Mouse (Mus musculus): ENCODE data around the gene 2200002D01Rik. TPM values are rescaled to one million over a fixed set of nuclear protein-coding genes. Genes with fewer than 3 reads are reported as not detected.

Gene 2200002D01Rik
- polyA plus RNA-seq, 1 experiment from 2014 or later, result 1.6 TPM

GRCm38 (mm10) chr7:29290691-29291485, 42.6 kb upstream of the 2200002D01Rik start:
- Histone ChIP-seq H3K4me3 (ENCODE audit: low read depth, low read length) (no peak overlapping the region), H3K9me3 (ENCODE audit: control insufficient read depth, low read length) (no peaks in the 10 kb centered on the region), H3K4me1 (ENCODE audit: control insufficient read depth, insufficient read depth, low read length) (peaks cover 40% of the 10 kb centered on the region), H3K36me3 (ENCODE audit: control insufficient read depth, insufficient read depth, low read length) (no peaks in the 10 kb centered on the region), H3K4me2 (ENCODE audit: low read depth) (peak overlapping the region; percentile 33), H3K9ac (ENCODE audit: low read length) (peak overlapping the region; percentile 39), H3K27ac (ENCODE audit: low read depth, low read length) (peak overlapping the region; percentile 80), H3K27me3 (ENCODE audit: control insufficient read depth, insufficient read depth, low read length) (no peaks in the 10 kb centered on the region)
- DNase-seq (ENCODE audit: low spot score), result peak; percentile 31
- no peak for ATAC-seq (ENCODE audit: insufficient read depth, low FRiP score, low TSS enrichment)
- 38% methylated on average over 11 of the region's 11 CpGs for WGBS

GRCm38 (mm10) chr7:29289856-29290255, 41.6 kb upstream of the 2200002D01Rik start:
- DNase-seq (ENCODE audit: low spot score) (no peak), ATAC-seq (ENCODE audit: insufficient read depth, low FRiP score, low TSS enrichment) (no peak)
- H3K27me3 ChIP-seq (ENCODE audit: control insufficient read depth, insufficient read depth, low read length), result no peaks in the 10 kb centered on the region
- peak overlapping the region; percentile 46 for H3K4me3 ChIP-seq (ENCODE audit: low read depth, low read length)
- no peaks in the 10 kb centered on the region for H3K36me3 ChIP-seq (ENCODE audit: control insufficient read depth, insufficient read depth, low read length)
- peaks cover 40% of the 10 kb centered on the region for H3K4me1 ChIP-seq (ENCODE audit: control insufficient read depth, insufficient read depth, low read length)
- peak overlapping the region; percentile 69 for H3K4me2 ChIP-seq (ENCODE audit: low read depth)
- H3K9me3 ChIP-seq (ENCODE audit: control insufficient read depth, low read length), result no peaks in the 10 kb centered on the region
- 81% methylated on average over 6 of the region's 6 CpGs for WGBS
- H3K9ac ChIP-seq (ENCODE audit: low read length), result peak overlapping the region; percentile 70
- peak overlapping the region; percentile 73; the same call in 1 of the 2 replicates for H3K27ac ChIP-seq (ENCODE audit: low read depth, low read length)

- H3K9me3 ChIP-seq (ENCODE audit: control insufficient read depth, low read length), result no peaks in the 10 kb centered on the region
- H3K27ac ChIP-seq (ENCODE audit: low read depth, low read length), result peak within 1 kb of the TSS; percentile 73
- no peaks in the 10 kb centered on the region for H3K27me3 ChIP-seq (ENCODE audit: control insufficient read depth, insufficient read depth, low read length)
- peak within 1 kb of the TSS; percentile 46 for H3K4me3 ChIP-seq (ENCODE audit: low read depth, low read length)
- WGBS, result under 1% methylated on average over 51 of the region's 59 CpGs
- H3K36me3 ChIP-seq (ENCODE audit: control insufficient read depth, insufficient read depth, low read length), result no peaks in the 10 kb centered on the region
- H3K9ac ChIP-seq (ENCODE audit: low read length), result peak within 1 kb of the TSS; percentile 70
- H3K4me1 ChIP-seq (ENCODE audit: control insufficient read depth, insufficient read depth, low read length), result peaks cover 39% of the 10 kb centered on the region
- peak; percentile 83 for DNase-seq (ENCODE audit: low spot score)
- peak within 1 kb of the TSS; percentile 69 for H3K4me2 ChIP-seq (ENCODE audit: low read depth)
- 0 out of 2 replicates have a peak, but pooled peaks have one; percentile 29 for ATAC-seq (ENCODE audit: insufficient read depth, low FRiP score, low TSS enrichment)
Measured at GRCm38 (mm10) chr7:29288942-29289638, 40.8 kb upstream of the 2200002D01Rik start, which contains the start of gene Ppp1r14a. Gene Ppp1r14a, plus strand, starts transcription at chr7:29289308.

GRCm38 (mm10) chr7:29288079-29288478, 39.8 kb upstream of the 2200002D01Rik start:
- no peak overlapping the region for H3K4me3 ChIP-seq (ENCODE audit: low read depth, low read length)
- peaks cover 29% of the 10 kb centered on the region for H3K4me1 ChIP-seq (ENCODE audit: control insufficient read depth, insufficient read depth, low read length)
- H3K27me3 ChIP-seq (ENCODE audit: control insufficient read depth, insufficient read depth, low read length), result no peaks in the 10 kb centered on the region
- ATAC-seq (ENCODE audit: insufficient read depth, low FRiP score, low TSS enrichment) (no peak), DNase-seq (ENCODE audit: low spot score) (no peak)
- no peak overlapping the region for H3K4me2 ChIP-seq (ENCODE audit: low read depth)
- H3K9me3 ChIP-seq (ENCODE audit: control insufficient read depth, low read length), result no peaks in the 10 kb centered on the region
- H3K27ac ChIP-seq (ENCODE audit: low read depth, low read length), result no peak overlapping the region
- H3K36me3 ChIP-seq (ENCODE audit: control insufficient read depth, insufficient read depth, low read length), result no peaks in the 10 kb centered on the region
- H3K9ac ChIP-seq (ENCODE audit: low read length), result no peak overlapping the region
- 81% methylated on average over 2 of the region's 2 CpGs for WGBS

- H3K27ac ChIP-seq (ENCODE audit: low read depth, low read length), result no peak overlapping the region
- peaks cover 23% of the 10 kb centered on the region for H3K4me1 ChIP-seq (ENCODE audit: control insufficient read depth, insufficient read depth, low read length)
- H3K9ac ChIP-seq (ENCODE audit: low read length), result no peak overlapping the region
- H3K27me3 ChIP-seq (ENCODE audit: control insufficient read depth, insufficient read depth, low read length), result peaks cover 4% of the 10 kb centered on the region
- H3K36me3 ChIP-seq (ENCODE audit: control insufficient read depth, insufficient read depth, low read length), result no peaks in the 10 kb centered on the region
- DNase-seq (ENCODE audit: low spot score), result no peak
- 84% methylated on average over 7 of the region's 7 CpGs for WGBS
- H3K9me3 ChIP-seq (ENCODE audit: control insufficient read depth, low read length), result no peaks in the 10 kb centered on the region
- no peak for ATAC-seq (ENCODE audit: insufficient read depth, low FRiP score, low TSS enrichment)
- H3K4me2 ChIP-seq (ENCODE audit: low read depth), result no peak overlapping the region
- H3K4me3 ChIP-seq (ENCODE audit: low read depth, low read length), result no peak overlapping the region
Measured at GRCm38 (mm10) chr7:29287481-29287880, 39.2 kb upstream of the 2200002D01Rik start.

DNA sequence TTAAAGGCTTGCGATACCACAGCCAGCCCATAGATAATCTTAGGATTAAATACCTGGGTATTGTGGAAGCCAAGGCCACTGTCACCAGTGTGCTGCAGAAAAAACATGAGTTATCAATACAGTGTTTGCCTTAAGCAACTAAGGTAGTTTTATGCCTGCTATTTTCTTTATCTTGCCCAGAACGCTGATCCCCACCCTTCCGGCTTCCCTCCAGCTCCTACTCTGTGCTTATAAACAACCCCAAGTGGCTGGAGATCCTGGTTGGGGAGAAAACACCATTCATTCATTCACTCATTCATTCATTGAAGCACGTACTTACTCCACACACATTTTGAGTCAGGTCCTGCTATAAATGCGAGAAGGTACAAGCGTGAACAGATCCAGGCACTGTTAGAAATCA, 36.3 kb upstream of the 2200002D01Rik start:
- no peak overlapping the region for H3K9ac ChIP-seq (ENCODE audit: low read length)
- DNase-seq (ENCODE audit: low spot score) (no peak), ATAC-seq (ENCODE audit: insufficient read depth, low FRiP score, low TSS enrichment) (no peak)
- H3K4me1 ChIP-seq (ENCODE audit: control insufficient read depth, insufficient read depth, low read length), result peaks cover 11% of the 10 kb centered on the region
- no peak overlapping the region for H3K4me2 ChIP-seq (ENCODE audit: low read depth)
- peaks cover 22% of the 10 kb centered on the region for H3K27me3 ChIP-seq (ENCODE audit: control insufficient read depth, insufficient read depth, low read length)
- H3K36me3 ChIP-seq (ENCODE audit: control insufficient read depth, insufficient read depth, low read length), result no peaks in the 10 kb centered on the region
- no peak overlapping the region for H3K27ac ChIP-seq (ENCODE audit: low read depth, low read length)
- H3K9me3 ChIP-seq (ENCODE audit: control insufficient read depth, low read length), result no peaks in the 10 kb centered on the region
- WGBS, result 96% methylated on average over 6 of the region's 6 CpGs
- no peak overlapping the region for H3K4me3 ChIP-seq (ENCODE audit: low read depth, low read length)

DNA sequence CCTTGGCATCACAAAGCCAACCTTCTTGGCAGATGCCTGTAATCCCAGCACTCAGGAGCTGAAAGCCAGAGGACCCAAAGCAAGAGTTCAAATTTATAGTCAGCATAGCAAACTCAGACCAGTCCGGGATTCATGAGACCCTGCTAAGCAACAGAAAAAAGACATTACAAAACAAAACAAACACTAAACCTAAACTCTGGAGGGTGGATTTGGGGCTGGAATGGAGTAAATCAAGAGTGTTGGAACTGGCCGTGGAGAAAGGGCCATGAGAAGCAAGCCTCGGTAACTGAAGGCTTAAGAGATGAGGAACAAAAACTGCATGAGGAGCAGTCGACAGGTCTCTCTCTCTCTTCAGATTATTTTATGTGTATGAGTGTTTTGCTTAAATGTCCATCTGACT, 35.6 kb upstream of the 2200002D01Rik start:
- peaks cover 22% of the 10 kb centered on the region for H3K27me3 ChIP-seq (ENCODE audit: control insufficient read depth, insufficient read depth, low read length)

DNA sequence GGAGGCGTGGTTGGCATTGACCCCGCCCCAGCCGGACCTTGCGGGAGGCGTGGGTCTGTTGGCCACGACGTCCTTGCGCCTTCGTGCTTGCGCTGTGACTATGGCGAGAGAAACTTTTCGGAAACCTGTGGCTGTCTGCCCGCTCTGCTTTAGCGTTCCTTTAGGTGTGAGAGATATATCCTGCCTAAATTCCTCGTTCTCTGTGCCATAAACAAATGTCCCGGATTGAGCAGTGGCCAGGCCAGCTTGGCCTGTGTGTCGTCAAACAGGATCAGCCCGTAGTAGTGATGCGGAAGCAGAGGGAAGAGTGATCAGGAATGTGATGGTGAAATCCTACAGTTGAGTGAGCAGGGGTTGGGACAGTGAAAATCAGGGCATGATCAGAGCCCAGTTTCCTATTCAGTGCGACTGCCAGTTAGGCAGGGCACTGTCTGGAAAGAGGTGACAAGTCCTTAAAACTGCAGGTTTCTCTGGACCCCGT, 33.8 kb upstream of the 2200002D01Rik start:
- Histone ChIP-seq H3K27me3 (ENCODE audit: control insufficient read depth, insufficient read depth, low read length) (peaks cover 22% of the 10 kb centered on the region), H3K4me3 (ENCODE audit: low read depth, low read length) (peak overlapping the region; percentile 49), H3K9ac (ENCODE audit: low read length) (peak overlapping the region; percentile 64), H3K27ac (ENCODE audit: low read depth, low read length) (no peak overlapping the region), H3K4me2 (ENCODE audit: low read depth) (peak overlapping the region; percentile 99), H3K9me3 (ENCODE audit: control insufficient read depth, low read length) (no peaks in the 10 kb centered on the region), H3K4me1 (ENCODE audit: control insufficient read depth, insufficient read depth, low read length) (peaks cover 7% of the 10 kb centered on the region), H3K36me3 (ENCODE audit: control insufficient read depth, insufficient read depth, low read length) (no peaks in the 10 kb centered on the region)
- ATAC-seq (ENCODE audit: insufficient read depth, low FRiP score, low TSS enrichment) (no peak; the same call in 1 of the 2 replicates), DNase-seq (ENCODE audit: low spot score) (no peak)
- 11% methylated on average over 21 of the region's 21 CpGs for WGBS

More for the DNA sequence above, 35.6 kb upstream of the 2200002D01Rik start:
- H3K4me1 ChIP-seq (ENCODE audit: control insufficient read depth, insufficient read depth, low read length), result peaks cover 8% of the 10 kb centered on the region
- H3K9ac ChIP-seq (ENCODE audit: low read length), result no peak overlapping the region
- no peak overlapping the region for H3K4me2 ChIP-seq (ENCODE audit: low read depth)
- ATAC-seq (ENCODE audit: insufficient read depth, low FRiP score, low TSS enrichment) (no peak), DNase-seq (ENCODE audit: low spot score) (no peak)
- no peaks in the 10 kb centered on the region for H3K36me3 ChIP-seq (ENCODE audit: control insufficient read depth, insufficient read depth, low read length)
- no peaks in the 10 kb centered on the region for H3K9me3 ChIP-seq (ENCODE audit: control insufficient read depth, low read length)
- 89% methylated on average over 4 of the region's 4 CpGs for WGBS
- no peak overlapping the region for H3K4me3 ChIP-seq (ENCODE audit: low read depth, low read length)
- H3K27ac ChIP-seq (ENCODE audit: low read depth, low read length), result no peak overlapping the region

All from neural tube, embryonic 11.5 days (tissue).